Mouse (Mus musculus): Measurements from ENCODE around the gene Tph1.

Gene Tph1

DNA sequence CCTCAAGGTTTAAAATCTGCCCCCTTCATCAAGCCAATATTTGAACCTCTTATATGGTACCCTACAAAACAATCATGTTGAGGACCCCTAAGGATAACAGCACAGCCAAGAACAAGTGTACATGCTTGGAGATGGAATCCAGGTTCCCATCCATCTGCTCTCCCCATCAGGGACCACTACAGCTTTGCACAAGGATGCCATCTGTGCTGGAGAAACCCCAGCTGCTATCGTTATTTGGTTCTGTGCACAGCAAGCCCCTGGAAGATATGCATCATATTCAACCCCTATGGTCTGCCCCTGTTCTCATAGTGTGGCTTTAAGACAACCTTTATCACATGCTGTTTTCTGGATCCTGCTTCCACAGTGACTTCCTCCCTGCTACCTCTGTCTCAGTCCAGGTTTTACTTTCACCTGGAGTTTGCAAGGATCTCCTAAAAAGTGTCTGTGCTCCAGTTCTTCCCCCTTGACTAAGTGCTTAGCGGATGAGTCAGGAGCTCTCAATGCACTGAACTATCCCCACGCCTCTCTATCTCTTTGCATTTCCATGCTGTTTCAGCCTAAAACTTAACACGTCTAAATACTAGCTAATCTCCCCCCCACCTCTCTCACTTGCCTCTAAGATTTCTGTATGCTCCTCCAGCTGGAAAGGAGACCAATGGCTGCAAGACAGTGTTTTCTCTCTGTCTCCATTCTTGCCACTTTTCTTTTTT, 23.8 kb downstream of the Tph1 start:
- DNase-seq (ENCODE audit: low spot score in 2 of 2), result no peak

DNA sequence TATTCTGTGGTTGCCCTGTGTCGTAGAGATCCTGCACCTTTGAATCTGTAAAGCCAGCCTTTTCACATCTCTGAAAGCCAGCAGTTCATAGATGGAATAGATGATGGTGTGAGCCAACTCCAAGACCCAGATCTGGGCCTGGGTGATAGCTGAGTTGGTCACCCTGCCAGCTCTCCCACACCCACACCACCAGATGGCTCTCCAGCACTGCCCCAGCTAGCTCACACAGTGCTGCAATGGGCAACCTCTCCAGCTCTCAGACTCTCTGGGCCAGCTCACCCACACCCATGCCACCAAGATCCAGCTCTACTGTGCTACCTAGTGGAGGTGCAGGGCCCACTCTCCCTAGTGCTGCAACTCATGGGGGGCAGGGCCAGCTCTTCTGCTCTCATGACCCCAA, 29.2 kb downstream of the Tph1 start:
- DNase-seq (ENCODE audit: low spot score in 2 of 2), result no peak

DNA sequence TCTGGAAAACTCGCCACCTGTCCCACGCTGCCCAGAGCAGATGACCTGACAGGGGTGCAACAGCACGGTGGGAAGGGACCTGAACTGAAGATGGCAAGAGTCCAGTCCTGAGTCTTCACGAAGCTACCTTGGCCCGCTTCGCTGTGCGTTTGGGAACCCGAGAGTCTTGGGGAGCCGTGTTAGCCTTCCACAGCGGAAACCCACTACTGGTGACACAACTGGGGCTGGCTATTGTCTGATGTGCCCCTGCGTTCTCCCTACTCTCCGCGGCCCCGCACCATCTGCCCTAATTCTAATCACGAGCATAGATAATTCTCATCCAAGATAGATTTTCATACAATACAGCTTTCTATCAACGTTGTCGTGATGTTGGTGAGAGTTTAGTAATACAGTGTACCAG, 32.3 kb downstream of the Tph1 start:
- DNase-seq (ENCODE audit: low spot score in 2 of 2), result no peak

DNA sequence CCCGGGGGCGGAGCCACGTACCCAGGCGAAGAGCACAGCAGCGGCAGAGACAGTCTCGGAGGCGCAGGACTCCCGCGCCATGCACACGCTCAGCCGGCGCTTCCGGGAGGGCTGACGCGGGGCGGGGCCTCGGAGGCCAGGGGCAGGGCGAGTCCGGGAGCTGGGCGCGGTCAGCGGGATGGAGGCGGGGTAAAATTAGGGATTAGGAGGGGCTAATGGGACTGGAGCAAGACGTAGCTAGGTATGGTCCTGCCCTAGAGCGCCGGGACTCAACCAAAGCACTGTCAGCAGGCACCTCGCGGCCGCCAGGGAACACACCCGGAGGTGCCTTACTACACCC, 32.7 kb downstream of the Tph1 start, which contains the start of gene Sergef:
Gene Sergef, minus strand, starts transcription at position 116 of the 340 bp plus-strand sequence.
- peak; percentile 85 to 88 for DNase-seq (ENCODE audit: low spot score in 2 of 2)

DNA sequence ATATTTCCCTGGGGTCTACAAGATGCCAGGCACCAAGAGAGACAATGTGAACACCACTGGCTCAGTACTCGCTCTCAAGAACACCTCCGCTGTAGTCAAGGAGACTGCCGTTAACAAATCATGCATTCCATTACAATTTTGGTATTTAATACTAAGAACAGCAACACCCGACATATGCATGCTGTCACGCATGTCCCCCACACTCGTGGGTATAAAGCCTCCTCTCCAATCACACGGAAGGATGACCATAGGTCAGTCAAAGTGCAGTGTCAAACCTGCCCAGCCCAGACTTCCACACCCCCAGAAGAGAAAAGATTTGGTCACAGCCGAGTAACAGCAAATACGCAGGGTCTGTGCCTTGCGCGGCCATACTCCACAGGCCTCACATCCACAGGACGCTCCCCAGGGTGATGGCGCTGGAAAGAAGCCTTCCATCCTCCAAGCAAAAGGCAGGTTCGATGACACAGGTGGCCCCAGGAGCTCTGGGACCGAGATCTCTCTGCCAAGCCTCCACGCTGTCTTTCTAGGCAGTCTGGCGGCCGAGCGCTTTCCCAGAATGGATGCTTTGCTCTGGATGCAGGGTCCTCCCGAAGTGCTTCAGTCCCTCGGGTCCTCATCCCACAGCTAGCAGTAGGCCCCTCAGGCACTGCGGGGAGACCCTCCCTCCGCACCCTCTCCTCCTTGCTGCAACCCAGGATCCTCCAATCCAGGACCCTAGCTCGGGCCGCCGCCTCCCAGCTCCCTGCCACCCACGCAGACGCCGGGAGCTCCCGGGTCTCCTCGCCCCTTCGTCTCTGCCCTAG, 33.2 kb downstream of the Tph1 start:
- no peak for DNase-seq (ENCODE audit: low spot score in 2 of 2)

DNA sequence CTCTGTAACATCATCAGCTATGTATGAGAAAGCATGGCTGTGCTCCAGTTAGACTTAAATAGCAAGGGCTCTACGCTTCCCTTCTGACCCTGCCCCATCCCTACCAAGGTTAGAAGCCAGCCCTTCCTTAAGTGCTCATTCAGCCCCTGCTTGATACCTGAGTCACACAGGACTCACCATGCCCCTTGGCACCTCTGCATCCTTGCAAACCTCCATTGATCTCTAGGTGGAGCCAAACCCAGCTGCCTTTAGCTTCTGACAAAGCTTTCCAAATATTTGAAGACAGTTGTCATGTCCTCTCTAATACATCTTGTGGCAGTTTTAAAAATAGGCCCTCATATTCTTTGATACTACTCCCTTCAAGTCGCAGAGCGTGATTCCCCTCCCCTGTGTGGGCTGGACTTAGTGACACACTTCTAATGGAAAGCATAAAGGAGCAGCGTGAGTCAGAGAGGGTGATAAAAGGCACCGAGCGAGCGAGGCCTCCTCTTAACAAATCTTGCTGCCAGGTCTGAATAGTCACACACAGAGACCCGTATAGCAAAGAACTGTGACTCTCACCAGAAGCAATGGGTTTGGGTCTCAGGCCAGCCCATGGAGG, 43.9 kb downstream of the Tph1 start:
- DNase-seq (ENCODE audit: low spot score in 2 of 2), result no peak

DNA sequence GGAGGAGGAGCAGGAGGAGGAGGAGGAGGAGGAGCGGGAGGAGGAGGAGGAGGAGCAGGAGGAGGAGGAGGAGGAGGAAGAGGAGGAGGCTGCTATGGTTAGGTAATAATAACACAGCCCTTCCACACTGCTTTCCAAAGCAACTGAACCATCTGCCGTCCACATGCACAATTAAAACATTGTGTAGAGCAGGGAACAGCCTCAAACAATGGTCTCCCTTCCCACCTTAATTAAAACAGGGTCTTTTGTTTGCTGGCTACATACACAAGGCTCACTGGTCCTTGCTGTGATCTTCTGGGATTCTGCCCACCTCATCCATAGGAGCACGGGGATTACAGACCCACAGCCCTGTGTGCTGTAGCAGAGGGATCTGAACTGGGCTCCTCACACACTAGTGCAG, 48.4 kb downstream of the Tph1 start:
- no peak for DNase-seq (ENCODE audit: low spot score in 2 of 2)

DNA sequence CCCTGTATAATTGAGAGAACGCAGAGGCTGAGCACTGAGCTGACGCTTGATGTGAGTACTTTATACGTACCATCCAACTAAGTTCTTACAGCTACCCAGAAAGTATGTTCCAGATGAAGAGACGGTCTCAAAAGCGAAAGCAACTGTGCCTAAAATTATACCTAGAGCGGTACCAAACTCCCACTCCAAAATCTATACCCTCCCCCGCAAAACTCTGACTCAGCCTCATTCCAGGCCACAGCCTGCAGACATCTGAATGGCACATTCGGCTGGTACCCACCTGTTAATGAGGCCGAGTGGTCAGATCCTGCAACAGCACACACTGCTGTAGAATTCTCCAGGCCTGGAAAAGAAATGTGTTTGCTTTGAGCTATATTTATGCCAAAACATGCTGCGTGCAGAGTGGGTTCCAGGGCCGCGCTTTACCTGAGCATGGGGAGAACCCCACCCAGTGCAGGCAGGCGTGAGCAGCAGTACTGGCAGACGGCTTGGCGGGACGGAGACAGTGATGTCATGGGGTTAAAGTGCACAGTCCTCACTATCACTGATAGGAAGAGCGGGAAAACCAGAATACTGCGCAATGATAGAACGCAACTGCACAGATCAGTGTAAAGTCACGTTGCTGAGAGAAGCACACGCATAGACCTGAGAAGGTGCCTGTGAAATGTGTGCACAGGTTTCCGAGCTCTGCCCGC, 53.8 kb downstream of the Tph1 start:
- DNase-seq (ENCODE audit: low spot score in 2 of 2), result no peak

DNA sequence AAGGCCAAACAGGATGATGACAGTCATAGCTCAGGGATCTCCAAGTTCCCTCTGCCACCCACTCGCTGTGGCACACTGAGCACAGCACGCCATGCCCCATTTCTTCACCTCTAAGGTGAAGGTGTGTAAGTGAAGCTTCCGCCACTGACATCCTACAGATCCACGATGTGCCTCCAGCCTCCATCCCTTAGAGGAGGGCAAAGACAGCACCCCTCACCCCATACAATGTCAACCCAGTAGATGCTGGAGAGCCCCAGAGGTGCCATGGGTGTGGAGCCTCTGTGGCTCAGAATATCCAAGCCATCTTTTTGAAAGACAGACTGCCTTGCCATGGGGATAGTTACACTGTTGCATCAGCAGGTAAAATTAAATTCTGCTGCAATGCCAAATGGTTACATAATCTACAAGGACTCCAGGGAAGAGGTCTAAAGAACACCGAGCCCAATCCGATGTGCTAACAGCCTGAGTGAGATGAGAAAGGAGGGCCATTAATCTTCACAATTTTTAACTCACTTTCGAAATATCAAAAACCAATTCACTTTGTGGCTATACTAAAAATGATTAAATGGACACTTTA, 55.8 kb downstream of the Tph1 start:
- DNase-seq (ENCODE audit: low spot score in 2 of 2), result no peak

DNA sequence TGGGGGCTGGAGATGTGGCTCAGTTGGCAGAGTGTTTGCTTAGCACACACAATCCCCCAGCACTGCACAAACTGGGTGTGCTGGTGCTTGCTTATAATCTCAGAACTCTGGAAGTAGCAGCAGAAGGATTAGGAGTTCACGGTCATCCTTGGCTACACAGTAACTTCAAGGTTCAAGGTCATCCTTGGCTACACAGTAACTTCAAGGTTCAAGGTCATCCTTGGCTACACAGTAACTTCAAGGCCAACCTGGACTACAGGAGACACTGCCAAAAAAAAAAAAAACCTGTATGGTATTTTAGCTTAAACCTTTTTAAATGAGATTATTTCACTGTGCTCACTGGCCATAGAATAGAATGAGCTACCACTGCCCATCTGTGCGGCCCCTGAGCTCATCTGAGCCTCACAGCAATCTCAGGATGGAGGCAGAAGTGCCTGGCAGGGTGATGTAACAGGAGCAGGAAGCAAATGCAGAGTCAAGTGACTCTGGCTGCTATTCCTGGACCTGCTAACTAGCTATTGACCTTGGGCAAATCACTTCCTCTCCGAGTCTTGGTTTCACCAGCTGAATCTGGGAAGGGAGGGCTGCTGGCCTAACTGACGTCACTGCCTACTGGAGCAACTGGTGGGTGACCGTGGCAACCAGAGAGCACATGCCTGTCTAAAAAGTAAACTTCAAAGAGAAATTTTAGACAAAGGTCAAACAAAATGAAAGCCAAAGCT, 56.9 kb downstream of the Tph1 start:
- DNase-seq (ENCODE audit: low spot score in 2 of 2), result no peak

DNA sequence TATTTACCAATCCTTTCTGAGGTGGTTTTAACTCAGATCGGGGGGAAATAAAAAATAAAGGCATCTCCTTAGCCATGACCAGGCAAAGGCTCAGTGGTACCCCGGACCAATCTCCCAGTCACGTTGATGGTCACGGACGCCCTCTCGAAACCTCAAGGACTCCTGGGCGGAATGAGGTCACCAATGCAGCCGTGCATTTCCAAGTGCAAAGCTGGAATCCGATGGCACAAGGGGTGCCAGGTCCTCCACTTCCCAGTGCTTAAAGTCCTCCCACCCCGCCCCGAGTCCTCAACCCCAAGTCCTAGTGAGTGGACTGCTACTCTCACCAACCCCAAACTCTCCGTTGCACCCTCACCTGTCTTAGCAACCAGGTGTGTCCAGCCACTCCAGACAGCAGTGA, 58.1 kb downstream of the Tph1 start:
- DNase-seq (ENCODE audit: low spot score in 2 of 2), result no peak

DNA sequence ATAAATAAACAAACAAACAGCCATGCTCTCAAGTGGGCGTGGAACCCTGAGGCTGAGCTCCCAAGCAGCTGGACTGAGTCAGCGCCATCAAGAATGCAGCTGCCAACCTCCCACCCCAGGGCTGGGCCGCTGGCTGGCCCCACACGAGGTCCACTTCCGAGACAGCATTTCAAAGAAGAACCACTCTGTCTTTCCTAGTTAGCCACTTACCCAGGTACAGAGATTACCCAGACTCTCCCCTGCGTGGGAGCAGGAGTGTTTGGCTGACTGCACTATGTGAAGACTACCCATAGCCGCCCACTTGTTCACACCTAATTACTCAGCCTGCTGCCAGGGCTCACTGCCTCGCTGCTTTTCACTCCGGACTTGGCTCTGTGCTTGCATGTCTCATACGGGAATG, 59.2 kb downstream of the Tph1 start:
- DNase-seq (ENCODE audit: low spot score in 2 of 2), result no peak

DNA sequence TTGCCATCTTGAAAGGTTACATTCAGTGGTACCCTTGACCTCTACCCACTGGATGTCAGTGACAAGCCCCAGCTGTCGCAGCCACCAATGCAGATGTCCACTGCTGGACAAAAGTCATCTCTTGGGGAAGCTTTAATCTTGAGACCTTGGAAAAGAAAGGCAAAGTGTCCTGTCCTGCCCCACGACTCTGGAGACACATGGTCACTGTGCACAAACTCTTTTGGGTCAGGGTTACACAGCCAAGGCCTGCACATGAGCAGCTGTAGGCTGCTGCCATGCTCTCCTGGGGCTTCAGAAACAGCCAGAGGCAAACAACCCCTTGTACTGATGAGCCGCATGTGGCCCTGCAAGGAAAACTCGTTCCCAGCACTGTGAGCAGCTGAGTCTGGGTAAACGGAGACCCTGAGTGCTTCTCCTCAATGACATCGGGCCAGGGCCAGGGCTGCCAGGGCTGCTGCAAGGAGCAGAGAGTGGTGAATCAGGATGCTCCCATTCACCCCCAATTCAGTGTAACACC, 59.9 kb downstream of the Tph1 start:
- DNase-seq (ENCODE audit: low spot score in 2 of 2), result no peak

DNA sequence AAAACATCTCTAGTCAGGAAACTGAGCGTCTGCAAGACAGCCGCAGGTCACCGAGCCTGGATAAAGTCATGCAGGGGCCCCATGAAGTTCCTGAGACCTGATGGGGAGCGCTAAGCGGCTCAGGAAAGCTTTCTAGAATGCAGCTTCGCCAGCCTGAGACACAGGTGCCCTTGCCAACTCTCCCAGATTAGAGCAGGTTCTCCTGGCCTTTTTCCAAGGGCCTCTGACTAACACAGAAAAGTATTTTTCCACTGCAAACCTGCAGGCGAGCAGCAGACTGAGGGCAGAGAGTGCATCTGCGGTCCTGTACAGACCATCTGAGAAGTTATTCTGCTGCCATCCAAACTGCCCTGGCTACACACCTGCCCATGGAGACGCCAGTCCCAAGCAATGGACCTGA, 60.4 kb downstream of the Tph1 start:
- DNase-seq (ENCODE audit: low spot score in 2 of 2), result no peak

DNA sequence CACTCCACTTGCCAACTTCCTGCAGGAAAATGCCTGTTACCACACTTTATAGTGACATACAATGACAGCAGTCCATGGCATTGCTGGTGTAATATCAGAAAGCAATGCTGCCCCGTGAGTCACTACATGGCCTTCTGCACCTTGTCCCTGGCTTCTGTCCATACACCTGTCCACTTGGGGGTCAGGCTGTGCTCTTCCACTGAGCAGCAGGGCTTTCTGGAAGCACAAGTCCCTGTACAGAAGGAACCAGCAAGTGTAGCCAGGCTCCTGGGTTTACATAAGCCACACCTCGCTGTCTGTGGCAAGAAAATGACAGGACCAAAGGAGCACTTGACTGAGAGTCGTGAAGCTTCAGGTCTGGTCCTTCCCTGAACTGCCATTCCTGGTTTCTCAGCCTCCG, 63.0 kb downstream of the Tph1 start:
- DNase-seq (ENCODE audit: low spot score in 2 of 2), result no peak

DNA sequence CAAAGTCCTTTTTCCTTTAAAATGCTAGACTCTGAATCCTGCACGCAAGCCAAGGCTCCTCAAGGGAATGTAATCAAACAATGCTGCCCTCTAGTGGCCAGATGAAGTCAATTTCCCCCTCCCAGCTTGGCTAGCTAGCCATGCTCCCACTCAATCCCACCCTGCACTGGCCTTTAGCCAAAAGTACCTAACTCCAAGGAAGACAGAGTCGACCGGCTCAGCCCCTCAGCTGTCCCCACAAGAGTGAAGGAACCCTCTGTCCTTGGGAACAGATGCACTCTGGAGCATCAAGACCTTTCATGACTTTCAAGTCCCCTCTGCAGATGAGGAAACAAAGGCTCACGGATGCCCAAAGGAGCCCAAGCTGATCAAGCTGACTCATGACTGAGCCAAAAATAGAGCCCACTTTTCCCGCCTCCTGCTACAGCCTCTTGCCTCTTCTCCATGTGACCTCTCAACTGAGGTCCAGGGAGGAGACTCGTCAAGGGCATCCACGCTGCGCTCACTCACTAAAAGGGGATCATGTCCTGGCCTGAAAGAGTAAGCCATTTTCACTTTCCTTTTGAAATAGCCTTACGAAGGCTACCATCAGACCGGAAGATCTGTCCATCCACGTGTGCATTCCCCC, 64.8 kb downstream of the Tph1 start:
- DNase-seq (ENCODE audit: low spot score in 2 of 2), result peak in 1 of 2 experiments; percentile 63

DNA sequence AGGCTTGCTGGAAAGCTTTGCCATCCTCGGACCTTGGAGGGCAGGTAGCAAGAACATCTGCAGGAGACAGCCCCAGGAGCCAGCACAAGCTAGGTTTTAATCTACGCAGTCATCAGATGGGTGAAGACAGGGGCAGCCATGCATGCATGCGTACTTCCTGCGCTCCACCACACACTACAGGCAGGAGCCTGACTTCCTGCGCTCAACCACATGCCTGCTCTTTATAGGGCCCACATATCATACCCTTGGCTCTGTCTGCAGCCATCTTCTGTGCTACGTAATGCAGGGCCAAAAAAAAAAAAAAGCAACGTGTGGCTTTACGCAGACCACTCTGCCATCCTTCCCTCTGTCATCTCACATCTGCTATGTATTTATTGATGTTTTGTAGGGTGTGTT, 65.3 kb downstream of the Tph1 start:
- no peak for DNase-seq (ENCODE audit: low spot score in 2 of 2)

DNA sequence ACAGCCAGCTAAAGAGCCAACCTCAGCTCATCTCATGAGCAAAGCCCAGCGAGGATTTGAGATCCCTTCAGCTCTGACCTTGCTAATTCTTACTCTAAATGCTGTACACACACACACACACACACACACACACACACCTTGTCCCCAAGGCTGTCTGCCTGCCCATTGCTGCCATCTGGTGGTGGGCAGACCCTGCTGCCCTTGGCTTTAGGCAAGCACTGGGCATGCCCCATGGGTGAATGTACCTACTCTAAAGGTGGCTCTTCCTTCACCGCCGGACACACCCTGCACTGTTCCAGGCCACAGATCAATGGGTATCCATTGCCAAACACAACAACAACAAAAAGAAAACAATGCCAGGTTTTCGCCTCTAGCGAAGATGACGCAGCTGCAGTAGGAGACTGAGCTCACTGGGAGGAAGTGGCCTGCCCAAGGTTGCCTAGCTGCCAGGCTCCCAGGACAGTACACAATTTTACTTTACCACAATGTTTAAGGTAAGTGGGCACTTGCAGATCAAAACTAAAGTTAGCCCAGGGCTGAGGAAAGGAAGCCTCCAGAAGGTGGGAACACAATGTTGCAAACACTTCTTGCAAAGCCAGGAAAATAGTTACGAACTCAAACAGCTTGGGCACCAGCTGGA, 65.8 kb downstream of the Tph1 start:
- DNase-seq (ENCODE audit: low spot score in 2 of 2), result peak; percentile 57 to 69

DNA sequence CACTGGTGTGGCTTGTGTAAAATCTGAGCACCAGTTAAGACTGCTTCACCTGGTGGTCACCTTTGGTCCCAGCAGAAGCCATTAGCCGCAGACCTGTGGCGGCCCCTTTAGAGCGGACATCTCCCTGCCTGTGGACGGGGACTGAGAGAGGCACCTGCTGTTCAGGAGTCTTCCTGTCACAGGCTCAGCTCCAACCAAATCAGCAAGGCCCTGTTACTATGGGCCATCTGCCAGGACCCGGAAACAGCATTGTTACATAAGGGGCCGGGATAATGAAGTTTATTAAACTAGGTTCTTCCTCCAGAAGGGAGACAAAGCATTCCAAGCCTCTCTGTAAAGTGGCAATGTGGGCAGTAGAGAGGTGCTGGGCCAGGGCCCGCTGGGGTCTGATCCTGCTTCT, 69.3 kb downstream of the Tph1 start:
- DNase-seq (ENCODE audit: low spot score in 2 of 2), result no peak

DNA sequence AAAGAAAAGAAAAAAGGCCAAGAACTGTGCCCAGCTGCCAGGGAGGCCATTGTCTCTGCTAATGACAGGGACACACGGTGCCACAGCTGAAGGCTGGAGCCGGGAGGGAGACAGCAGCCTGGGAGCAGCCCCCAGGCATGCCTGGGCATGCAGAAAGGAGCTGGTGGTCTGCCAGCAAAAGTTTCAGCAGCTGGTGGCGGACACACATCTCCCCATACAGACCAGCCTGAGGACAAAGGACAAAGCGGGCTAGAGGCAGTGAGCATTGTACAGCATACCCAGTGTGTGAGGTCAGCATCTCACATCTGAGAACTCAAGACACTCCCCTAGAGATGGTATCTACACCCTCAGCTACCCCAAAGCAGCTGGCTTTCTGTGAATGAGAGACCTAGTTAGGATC, 70.3 kb downstream of the Tph1 start:
- peak; percentile 48 to 60 for DNase-seq (ENCODE audit: low spot score in 2 of 2)
